Mouse (Mus musculus) thymus, adult 2 months (tissue): ENCODE data around the gene Sh2b3.

Experiments used
- CTCF ChIP-seq: fragments of 200-500 bp; IDR thresholded peaks from 2 replicates; pipeline ENCODE4 v1.5.1; 2012; ENCODE audit warnings: mild to moderate bottlenecking, control low read depth, low read length, moderate library complexity, borderline replicate concordance; ENCODE audit not compliant: control insufficient read depth, poor library complexity, insufficient read depth; ENCODE audit errors: extremely low read depth
- POLR2A ChIP-seq: fragments of 200-500 bp; IDR thresholded peaks from 2 replicates; pipeline ENCODE4 v1.6.1; 2012; ENCODE audit warnings: mild to moderate bottlenecking, low read length, control low read depth, moderate library complexity; ENCODE audit not compliant: control insufficient read depth, poor library complexity, insufficient read depth; ENCODE audit errors: extremely low read depth

GRCm38 (mm10) chr5:121861964-121862363, 24.5 kb upstream of the Sh2b3 start:
- TF ChIP-seq POLR2A (no peak), CTCF (no peak)
